8 mouse cellular contexts compared by ENCODE assay signal in the genomic region with DNA sequence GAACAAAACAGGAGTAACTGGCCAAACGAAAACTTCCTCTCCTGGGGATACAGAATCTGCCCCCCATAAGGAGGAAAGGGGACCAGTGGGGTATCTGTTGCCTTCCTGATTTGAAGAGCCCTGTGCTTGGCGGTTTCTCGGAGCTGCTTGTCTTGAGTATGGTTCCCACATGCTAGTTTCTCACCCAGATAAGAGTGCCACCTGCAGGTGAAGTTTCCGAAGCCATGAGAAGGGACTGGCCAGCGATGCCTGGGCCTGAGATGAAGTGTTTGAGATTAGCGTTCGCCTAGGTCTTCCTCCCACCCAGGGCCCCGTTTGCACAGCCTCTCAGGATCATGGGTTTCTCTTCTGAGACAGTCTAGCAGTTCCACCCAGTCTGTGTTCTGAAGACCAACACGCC. TPM values are rescaled to one million over a fixed set of nuclear protein-coding genes. Genes with fewer than 3 reads are reported as not detected.
DNase-seq lines count a peak whose midpoint lies in the region; ATAC-seq and TF ChIP-seq lines count a peak whose summit lies in the region.

No protein-coding gene starts in this region.

- H3K4me2 ChIP-seq in hindbrain, embryonic 16.5 days (ENCODE audit: low read length): no peak overlapping the region
- H3K4me2 ChIP-seq in heart, embryonic 11.5 days: no peak overlapping the region

- 36% methylated on average over 9 of the region's 9 CpGs for WGBS in hindbrain, embryonic 10.5 days
- 33% methylated on average over 9 of the region's 9 CpGs for WGBS in hindbrain, embryonic 16.5 days
- WGBS in heart, embryonic 11.5 days (ENCODE audit: insufficient replicate concordance): 39% methylated on average over 9 of the region's 9 CpGs

- H3K9me3 ChIP-seq in hindbrain, embryonic 10.5 days: no peaks in the 10 kb centered on the region
- no peaks in the 10 kb centered on the region for H3K9me3 ChIP-seq in hindbrain, embryonic 16.5 days (ENCODE audit: control insufficient read depth, low read length)
- no peaks in the 10 kb centered on the region for H3K9me3 ChIP-seq in heart, embryonic 11.5 days (replicated peaks; ENCODE audit: control insufficient read depth, low read length)

- H3K4me3 ChIP-seq in hindbrain, embryonic 10.5 days: no peak overlapping the region
- no peak overlapping the region for H3K4me3 ChIP-seq in hindbrain, embryonic 16.5 days (ENCODE audit: low read length)
- H3K4me3 ChIP-seq in embryonic fibroblast, embryonic 13.5 days (ENCODE audit: insufficient read depth, low read length): no peak overlapping the region
- no peak overlapping the region for H3K4me3 ChIP-seq in heart, embryonic 11.5 days (ENCODE audit: low read depth, low read length)

- no peaks in the 10 kb centered on the region; the same call in 1 of the 2 replicates for H3K27me3 ChIP-seq in hindbrain, embryonic 10.5 days (ENCODE audit: insufficient read depth, poor library complexity, severe bottlenecking)
- no peaks in the 10 kb centered on the region for H3K27me3 ChIP-seq in hindbrain, embryonic 16.5 days (replicated peaks; ENCODE audit: control insufficient read depth, insufficient read depth, low read length)
- no peaks in the 10 kb centered on the region for H3K27me3 ChIP-seq in heart, embryonic 11.5 days (ENCODE audit: control insufficient read depth, insufficient read depth, low read length)

- no peak overlapping the region for H3K9ac ChIP-seq in hindbrain, embryonic 16.5 days (ENCODE audit: low read depth, low read length)
- no peak overlapping the region for H3K9ac ChIP-seq in heart, embryonic 11.5 days (ENCODE audit: low read depth, low read length)

- no peak for ATAC-seq in hindbrain, embryonic 16.5 days
- no peak for ATAC-seq in heart, embryonic 11.5 days (replicated peaks; ENCODE audit: insufficient number of reproducible peaks, low FRiP score, low TSS enrichment)

- H3K27ac ChIP-seq in hindbrain, embryonic 10.5 days: no peak overlapping the region
- H3K27ac ChIP-seq in hindbrain, embryonic 16.5 days (ENCODE audit: low read depth, low read length): no peak overlapping the region
- H3K27ac ChIP-seq in embryonic fibroblast, embryonic 13.5 days (ENCODE audit: insufficient read depth, low read length): no peak overlapping the region
- H3K27ac ChIP-seq in heart, embryonic 11.5 days (ENCODE audit: low read depth, low read length): no peak overlapping the region

- peak; percentile 35; the same call in 1 of the 2 replicates for TF ChIP-seq CTCF in embryonic fibroblast, embryonic 13.5 days (IDR thresholded peaks at IDR 0.05; ENCODE audit: borderline replicate concordance, insufficient read depth, low read length)

- peak; percentile 45 for DNase-seq in hindbrain, embryonic 10.5 days (ENCODE audit: low spot score)
- DNase-seq in thymus, postnatal 25 days: peak; percentile 53
- no peak for DNase-seq in thymus, postnatal 10 days (ENCODE audit: low spot score in 2 of 2)
- peak; percentile 41 for DNase-seq in yolk sac, embryonic 10.5 days (ENCODE audit: low spot score)
- DNase-seq in heart, postnatal 36 days: no peak

- H3K36me3 ChIP-seq in hindbrain, embryonic 10.5 days: peaks cover 33% of the 10 kb centered on the region
- no peaks in the 10 kb centered on the region for H3K36me3 ChIP-seq in hindbrain, embryonic 16.5 days (ENCODE audit: control insufficient read depth, insufficient read depth, low read length)
- peaks cover 13% of the 10 kb centered on the region; the same call in 1 of the 2 replicates for H3K36me3 ChIP-seq in heart, embryonic 11.5 days (ENCODE audit: control insufficient read depth, insufficient read depth, low read length)

- H3K4me1 ChIP-seq in hindbrain, embryonic 10.5 days (replicated peaks): peaks cover 43% of the 10 kb centered on the region
- peaks cover 19% of the 10 kb centered on the region for H3K4me1 ChIP-seq in hindbrain, embryonic 16.5 days (ENCODE audit: control insufficient read depth, insufficient read depth, low read depth, low read length)
- H3K4me1 ChIP-seq in embryonic fibroblast, embryonic 13.5 days (ENCODE audit: control insufficient read depth, insufficient read depth, low read length): peaks cover 2% of the 10 kb centered on the region; the same call in 1 of the 2 replicates
- H3K4me1 ChIP-seq in heart, embryonic 11.5 days (ENCODE audit: control insufficient read depth, insufficient read depth, low read length): peaks cover 22% of the 10 kb centered on the region

- TF ChIP-seq POLR2A in embryonic fibroblast, embryonic 13.5 days (IDR thresholded peaks at IDR 0.05; ENCODE audit: low read depth, low read length): no peak

- intact Hi-C loops in heart, postnatal 36 days (cut with DNase I): no loop called here

RNA-seq across cellular contexts. Expression of a gene that starts 1.7 kb away (rescaled TPM):
- 29.5 and 33.9 TPM in 2 replicates for polyA plus RNA-seq in hindbrain, embryonic 10.5 days (2016; fragmentation: Nextera tagmentation; extraction: Ambion mirVana)
- polyA plus RNA-seq in hindbrain, embryonic 16.5 days (2015; fragmentation: Nextera tagmentation; extraction: Ambion mirVana): 94.7 and 96.9 TPM in 2 replicates
- polyA plus RNA-seq in embryonic fibroblast, embryonic 13.5 days (2011; ENCODE audit: insufficient read length, low read depth, missing spikeins): 3.0 and 4.2 TPM in 2 replicates
- polyA plus RNA-seq in heart, embryonic 11.5 days (2014; fragmentation: Nextera tagmentation; extraction: Ambion mirVana): 24.3 and 25.7 TPM in 2 replicates
- total RNA-seq in heart, postnatal 36 days (2021): under 1 TPM; 0.60 to 0.78 TPM

RNA-seq across cellular contexts. Expression of a gene that starts 12.5 kb away (rescaled TPM):
- 23.8 and 24.7 TPM in 2 replicates for polyA plus RNA-seq in hindbrain, embryonic 10.5 days (2016; fragmentation: Nextera tagmentation; extraction: Ambion mirVana)
- polyA plus RNA-seq in hindbrain, embryonic 16.5 days (2015; fragmentation: Nextera tagmentation; extraction: Ambion mirVana): 4.5 and 6.7 TPM in 2 replicates
- polyA plus RNA-seq in embryonic fibroblast, embryonic 13.5 days (2011; ENCODE audit: insufficient read length, low read depth, missing spikeins): 44.1 and 47.8 TPM in 2 replicates
- 25.0 and 29.3 TPM in 2 replicates for polyA plus RNA-seq in heart, embryonic 11.5 days (2014; fragmentation: Nextera tagmentation; extraction: Ambion mirVana)
- 1 to 10 TPM; 5.8 to 6.5 TPM for total RNA-seq in heart, postnatal 36 days (2021)

RNA-seq across cellular contexts. Expression of a gene that starts 12.6 kb away (rescaled TPM):
- 0.29 and 0.38 TPM in 2 replicates for polyA plus RNA-seq in hindbrain, embryonic 10.5 days (2016; fragmentation: Nextera tagmentation; extraction: Ambion mirVana)
- polyA plus RNA-seq in hindbrain, embryonic 16.5 days (2015; fragmentation: Nextera tagmentation; extraction: Ambion mirVana): 0.11 TPM in 1 of 2 replicates, not detected in the other
- 0.61 TPM in 1 of 2 replicates, not detected in the other for polyA plus RNA-seq in embryonic fibroblast, embryonic 13.5 days (2011; ENCODE audit: insufficient read length, low read depth, missing spikeins)
- 0.23 and 0.47 TPM in 2 replicates for polyA plus RNA-seq in heart, embryonic 11.5 days (2014; fragmentation: Nextera tagmentation; extraction: Ambion mirVana)
- not detected for total RNA-seq in heart, postnatal 36 days (2021)

RNA-seq across cellular contexts. Expression of a gene that starts 14.5 kb away (rescaled TPM):
- polyA plus RNA-seq in hindbrain, embryonic 10.5 days (2016; fragmentation: Nextera tagmentation; extraction: Ambion mirVana): 305 and 403 TPM in 2 replicates
- polyA plus RNA-seq in hindbrain, embryonic 16.5 days (2015; fragmentation: Nextera tagmentation; extraction: Ambion mirVana): 105 and 169 TPM in 2 replicates
- 4,027 and 4,662 TPM in 2 replicates for polyA plus RNA-seq in embryonic fibroblast, embryonic 13.5 days (2011; ENCODE audit: insufficient read length, low read depth, missing spikeins)
- 541 and 566 TPM in 2 replicates for polyA plus RNA-seq in heart, embryonic 11.5 days (2014; fragmentation: Nextera tagmentation; extraction: Ambion mirVana)
- total RNA-seq in heart, postnatal 36 days (2021): 100 to 1,000 TPM; 180 to 208 TPM

RNA-seq across cellular contexts. Expression of a gene that starts 22.7 kb away (rescaled TPM):
- 64.1 and 68.0 TPM in 2 replicates for polyA plus RNA-seq in hindbrain, embryonic 10.5 days (2016; fragmentation: Nextera tagmentation; extraction: Ambion mirVana)
- 63.6 and 68.1 TPM in 2 replicates for polyA plus RNA-seq in hindbrain, embryonic 16.5 days (2015; fragmentation: Nextera tagmentation; extraction: Ambion mirVana)
- 46.6 and 55.4 TPM in 2 replicates for polyA plus RNA-seq in embryonic fibroblast, embryonic 13.5 days (2011; ENCODE audit: insufficient read length, low read depth, missing spikeins)
- 43.6 and 51.4 TPM in 2 replicates for polyA plus RNA-seq in heart, embryonic 11.5 days (2014; fragmentation: Nextera tagmentation; extraction: Ambion mirVana)
- total RNA-seq in heart, postnatal 36 days (2021): 10 to 100 TPM; 14.2 to 16.2 TPM

Comparison
In these comparisons a context has a peak if more than half of its experiments do, and no peak if none do; other contexts are left out.
1. DNase-seq: peak in hindbrain, embryonic 10.5 days (single experiment), thymus, postnatal 25 days (single experiment) and yolk sac, embryonic 10.5 days (single experiment); none in thymus, postnatal 10 days (0 of 2) and heart, postnatal 36 days (0 of 2).